Mouse (Mus musculus) mesoderm, embryonic 11.5 days (tissue): ENCODE results near the gene Bptf.
A peak's percentile ranks its signal among the peaks of the same experiment; 100 is the strongest.
"Not testable (repeated sequence)": the region's sequence is repeated elsewhere in the genome, so short reads cannot be mapped to it uniquely, and the experiment has no call there.

ENCODE experiments used
- DNase-seq: peaks from one replicate; pipeline ENCODE4 v3.0.0-alpha.2; 2012; ENCODE audit warnings: low read depth, low spot score

Gene Bptf

GRCm38 (mm10) chr11:107018606-107019005 lies 113.3 kb downstream of the Bptf start:
- DNase-seq, result no peak

DNA sequence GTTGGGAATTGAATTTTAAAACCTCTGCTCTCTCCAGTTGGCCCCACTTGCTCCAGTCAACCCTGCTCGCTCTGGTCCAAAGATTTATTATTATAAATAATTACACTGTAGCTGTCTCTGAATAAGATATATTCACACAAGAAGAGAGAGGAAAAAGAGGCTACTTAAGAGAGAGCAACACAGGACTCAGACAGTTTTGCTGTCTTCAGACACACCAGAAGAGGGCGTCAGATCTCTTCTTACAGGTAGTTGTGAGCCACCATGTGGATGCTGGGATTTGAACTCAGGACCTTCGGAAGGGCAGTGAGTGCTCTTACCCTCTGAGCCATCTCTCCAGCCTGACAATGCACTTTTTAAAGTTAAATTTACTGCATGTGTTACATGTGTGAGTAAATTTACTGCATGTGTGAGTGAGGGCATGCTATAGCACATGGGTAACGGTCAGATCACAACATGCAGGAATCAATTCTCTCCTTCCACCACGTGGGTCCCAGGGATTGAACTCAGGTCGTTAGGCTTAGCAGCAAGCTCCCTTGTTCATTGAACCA lies 114.5 kb downstream of the Bptf start:
- DNase-seq, result no peak

DNA sequence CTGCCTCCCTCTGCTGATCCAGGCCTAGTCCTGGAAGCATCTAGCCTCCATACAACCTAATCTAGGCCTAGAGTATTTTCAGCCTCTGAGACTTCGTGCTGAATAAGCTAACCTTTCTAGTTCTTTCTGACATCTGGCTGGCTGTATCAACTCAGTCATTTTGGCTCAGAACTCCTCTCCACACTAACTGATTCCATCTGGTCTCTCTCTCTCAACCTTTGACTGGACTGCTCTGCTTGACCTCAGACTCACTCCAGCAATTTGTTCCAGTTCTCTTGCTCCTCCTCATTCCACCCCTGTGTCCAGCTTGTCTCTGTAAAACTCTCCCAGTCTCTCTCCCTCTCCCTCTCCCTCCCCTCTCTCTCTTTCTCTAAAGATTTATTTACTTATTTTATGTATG lies 115.0 kb downstream of the Bptf start:
- DNase-seq, result no peak

- not testable (repeated sequence) for DNase-seq
Measured at GRCm38 (mm10) chr11:107015535-107016187, 116.3 kb downstream of the Bptf start.

GRCm38 (mm10) chr11:107014597-107015309 lies 117.2 kb downstream of the Bptf start:
- DNase-seq, result no peak

DNA sequence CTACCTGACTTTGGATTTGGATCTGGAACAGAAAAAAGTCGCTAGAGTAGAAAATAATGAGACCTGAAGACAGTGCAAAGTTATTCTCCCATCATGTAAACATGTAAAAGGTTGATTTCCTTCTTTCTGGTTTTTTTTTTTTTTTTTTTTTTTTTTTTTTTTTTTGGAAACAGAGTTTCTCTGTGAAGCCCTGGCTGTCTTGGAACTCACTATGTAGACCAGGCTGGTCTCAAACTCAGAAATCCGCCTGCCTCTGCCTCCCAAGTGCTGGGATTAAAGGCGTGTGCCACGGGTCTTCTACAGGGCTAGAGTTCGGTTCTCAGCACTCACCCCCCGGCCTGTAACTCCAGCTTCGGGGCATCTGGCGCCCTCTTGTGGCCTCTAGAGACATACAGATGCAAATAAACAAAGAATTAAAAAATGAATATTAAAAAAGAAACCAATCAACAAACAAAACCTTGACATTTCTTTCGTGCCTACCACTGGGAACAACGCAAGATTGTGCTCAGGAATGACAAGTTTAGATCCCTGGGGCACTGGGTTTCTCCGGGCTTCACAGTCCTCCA lies 117.8 kb downstream of the Bptf start:
- no peak for DNase-seq

DNA sequence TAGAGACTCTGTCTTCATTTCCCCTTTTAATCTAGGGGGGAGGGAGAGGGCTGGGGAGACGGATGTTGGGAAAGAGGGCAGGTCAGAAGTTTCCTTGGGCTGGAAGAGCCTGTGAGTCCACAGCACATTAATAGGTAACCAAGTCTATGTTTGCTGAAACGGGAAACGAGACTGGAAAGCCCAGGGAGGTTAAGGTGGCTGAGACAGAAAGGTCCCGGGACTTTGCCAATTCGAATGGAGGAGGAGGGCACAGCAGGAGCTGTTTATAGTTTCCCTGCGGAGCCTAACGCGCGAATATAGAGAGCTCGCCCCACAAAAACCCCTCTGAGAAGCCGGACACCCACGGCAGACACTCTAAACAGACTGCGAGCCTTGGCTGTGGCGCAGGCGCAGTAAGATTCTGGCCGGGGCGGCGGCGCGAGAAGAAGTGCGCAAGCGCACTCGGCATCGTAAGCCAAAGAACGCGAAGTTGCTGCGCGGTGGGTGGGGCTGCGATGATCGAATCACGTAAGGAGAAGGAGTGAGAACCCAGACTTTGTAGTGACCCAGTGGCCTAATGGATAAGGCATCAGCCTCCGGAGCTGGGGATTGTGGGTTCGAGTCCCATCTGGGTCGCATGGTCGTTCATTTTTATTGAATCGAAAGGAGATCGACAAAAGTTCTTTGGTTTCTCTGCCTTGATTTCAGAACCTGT lies 119.5 kb downstream of the Bptf start:
- DNase-seq, result peak; percentile 97

DNA sequence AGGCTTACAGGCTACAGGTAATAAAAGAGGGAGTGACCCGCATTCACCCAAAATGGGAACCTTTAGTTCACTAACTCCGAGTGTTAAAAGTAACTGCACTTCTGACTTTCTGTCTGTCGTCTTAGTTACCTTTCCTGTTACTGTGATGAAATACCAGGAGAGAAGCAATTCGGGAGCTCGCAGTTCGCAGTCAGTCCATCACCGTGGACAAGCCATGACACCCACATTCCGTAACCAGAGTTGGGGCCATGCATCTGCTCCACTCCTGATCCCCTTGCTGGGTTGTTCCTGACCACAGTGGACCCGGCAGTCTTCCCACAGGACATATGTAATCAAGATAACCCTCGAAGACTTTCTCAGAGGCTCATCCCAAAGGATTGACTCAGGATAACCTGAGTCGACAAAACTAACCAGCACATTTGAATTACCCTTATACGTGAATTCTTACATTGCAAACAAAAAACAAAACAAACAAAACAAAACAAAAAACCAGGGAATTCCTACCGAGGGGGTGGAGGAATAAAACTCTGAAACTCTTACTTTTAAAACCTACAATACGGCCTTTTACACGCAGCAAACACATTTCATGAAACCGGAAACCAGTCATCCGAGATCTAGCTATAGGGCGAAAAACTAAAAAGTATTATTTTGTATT lies 120.1 kb downstream of the Bptf start:
- no peak for DNase-seq

DNA sequence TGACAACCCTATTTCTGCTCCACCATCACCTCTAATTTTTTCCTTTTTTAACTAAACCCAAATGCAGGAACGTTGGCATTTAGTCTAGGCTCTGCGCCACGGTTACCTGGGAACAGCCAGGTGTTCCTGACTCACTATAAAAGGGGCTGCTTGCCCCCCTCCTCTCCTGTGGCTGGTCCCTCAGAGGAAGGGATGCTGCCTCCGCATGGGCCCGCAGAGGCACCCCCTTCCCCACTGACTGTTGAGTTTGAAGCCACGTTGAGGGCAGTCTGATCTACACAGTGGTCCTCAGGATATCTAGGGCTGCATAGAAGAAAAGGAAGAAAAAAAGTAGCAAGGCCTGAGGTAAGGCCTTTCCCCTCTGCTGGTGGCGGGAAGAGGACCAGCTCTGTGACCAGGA lies 120.8 kb downstream of the Bptf start:
- no peak for DNase-seq

GRCm38 (mm10) chr11:107010447-107010846 lies 121.5 kb downstream of the Bptf start:
- no peak for DNase-seq

DNA sequence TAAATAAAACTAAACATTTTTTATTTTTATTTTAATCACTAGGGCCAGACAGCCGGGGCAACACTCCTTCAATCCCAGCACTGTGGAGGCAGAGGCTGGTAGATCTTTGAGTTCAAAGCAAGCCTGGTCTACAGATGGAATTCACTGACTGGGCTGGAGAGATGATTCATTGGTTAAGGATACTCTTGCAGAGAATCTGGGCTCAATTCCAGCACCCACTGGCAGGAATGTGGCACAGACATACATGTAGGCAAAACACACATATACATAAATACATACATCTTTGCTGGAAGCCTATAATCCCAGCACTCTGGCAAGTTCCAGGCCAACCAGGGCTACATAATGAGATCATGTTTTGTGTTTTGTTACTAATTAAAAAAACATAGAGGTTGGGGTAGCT lies 126.4 kb downstream of the Bptf start:
- no peak for DNase-seq

GRCm38 (mm10) chr11:107001760-107002675 lies 129.9 kb downstream of the Bptf start:
- DNase-seq, result peak; percentile 65

GRCm38 (mm10) chr11:106999949-107000513 lies 131.9 kb downstream of the Bptf start:
- no peak for DNase-seq

DNA sequence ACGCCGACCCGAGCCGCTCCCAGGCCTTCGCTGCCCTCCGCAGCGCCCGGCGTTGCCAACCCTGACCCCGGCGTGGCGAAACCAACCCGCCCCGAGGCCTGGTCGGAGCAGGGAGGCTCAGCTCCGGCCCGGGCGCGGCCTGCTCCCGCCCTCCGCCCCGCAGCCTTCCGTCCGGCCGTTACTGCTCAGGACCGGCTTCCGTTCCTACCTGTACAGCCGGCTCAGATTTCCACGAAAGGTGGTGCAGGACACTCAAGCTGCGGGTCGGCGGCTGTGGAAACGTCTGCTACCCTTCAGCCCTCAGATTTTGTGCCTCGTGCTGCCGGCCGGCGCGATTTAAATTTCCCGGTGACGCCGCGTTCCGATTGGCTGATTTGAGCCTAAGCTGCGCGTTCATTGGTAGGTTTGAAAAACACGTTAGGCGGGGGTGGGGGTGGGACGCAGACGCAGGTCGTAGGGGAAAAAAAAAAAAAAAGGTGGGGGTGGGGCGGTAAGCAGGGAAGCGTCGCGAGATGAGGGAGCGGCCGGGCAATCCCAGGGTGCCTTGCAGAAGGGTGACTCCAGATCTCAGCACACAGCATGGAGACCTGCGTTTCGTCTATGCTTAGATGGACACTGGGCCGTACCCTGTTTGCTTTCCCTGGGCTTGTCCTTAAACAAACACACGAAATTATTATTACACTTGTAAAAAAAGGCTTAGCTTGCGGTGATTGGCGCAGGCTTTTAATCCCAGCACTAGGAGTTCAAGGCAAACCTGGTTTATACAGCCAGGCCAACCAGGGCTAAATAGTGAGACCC lies 132.6 kb downstream of the Bptf start, which contains the start of gene Kpna2:
Gene Kpna2, minus strand, starts transcription at position 391 of the 798 bp plus-strand sequence.
- peak; percentile 97 for DNase-seq

DNA sequence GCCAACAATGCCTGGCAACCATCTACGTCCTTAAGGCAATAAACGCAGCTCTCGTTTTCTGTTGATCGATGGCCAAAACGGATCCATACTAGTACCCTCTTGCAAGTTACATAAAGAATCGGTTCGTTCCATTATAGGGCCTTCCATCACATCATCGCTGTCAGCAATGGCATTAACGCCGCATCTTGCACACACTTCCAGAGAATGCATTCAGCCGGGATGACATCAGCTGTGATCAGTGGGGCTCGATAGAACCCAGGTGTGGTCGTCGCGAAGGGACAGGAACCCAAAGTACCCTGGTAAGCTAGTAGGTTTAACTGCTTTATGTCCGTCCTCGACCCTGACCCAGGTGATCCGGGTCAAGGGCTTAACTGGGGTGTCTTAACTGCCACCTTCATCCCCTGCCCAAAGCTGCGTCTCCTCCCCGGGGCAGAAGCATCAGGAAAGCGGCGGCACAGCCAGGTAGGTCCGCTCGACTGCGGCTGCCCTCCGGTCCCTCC lies 133.2 kb downstream of the Bptf start:
- no peak for DNase-seq

- no peak for DNase-seq
Measured at GRCm38 (mm10) chr11:106997976-106998375, 134.0 kb downstream of the Bptf start.

GRCm38 (mm10) chr11:106996492-106996891 lies 135.4 kb downstream of the Bptf start:
- DNase-seq, result not testable (repeated sequence)

- DNase-seq, result no peak
Measured at GRCm38 (mm10) chr11:106994246-106995085, 137.5 kb downstream of the Bptf start.
